Mouse (Mus musculus) gastrocnemius, postnatal 14 days (tissue): ENCODE measurements around the gene Plxna2. TPM values are rescaled to one million over a fixed set of nuclear protein-coding genes. Genes with fewer than 3 reads are reported as not detected.

Experiments used
- DNase-seq: peaks from one replicate; pipeline ENCODE4 v3.0.0; 2021; ENCODE audit warnings: mixed read lengths
- intact Hi-C: fragments of 180-260 bp; cut with DNase I; formaldehyde crosslinking; loops from one replicate; pipeline ENCODE4 v1.15.1; 2025; ENCODE audit warnings: low total_unique reads
- total RNA-seq, 2 experiments: library from RNA; stranded (reverse); gene quantifications; 2 replicates each; pipeline ENCODE4 v1.2.3; 2021

Plxna2 gene
- total RNA-seq, 2 experiments from 2014 or later, result 10.8 to 12.4 TPM

GRCm38 (mm10) chr1:194782325-194782724 is 164.3 kb downstream of the Plxna2 start:
- no peak for DNase-seq
- intact Hi-C loops, result no loop called here

GRCm38 (mm10) chr1:194787626-194788025 is 169.6 kb downstream of the Plxna2 start:
- intact Hi-C loops, result no loop called here

GRCm38 (mm10) chr1:194793226-194793924 is 175.4 kb downstream of the Plxna2 start:
- intact Hi-C loops, result no loop called here
- no peak for DNase-seq

More at GRCm38 (mm10) chr1:194787626-194788025, 169.6 kb downstream of the Plxna2 start:
- DNase-seq, result no peak

- intact Hi-C loops, result no loop called here
- no peak for DNase-seq
Observed at GRCm38 (mm10) chr1:194795316-194795715, 177.3 kb downstream of the Plxna2 start.

- no peak for DNase-seq
Observed at GRCm38 (mm10) chr1:194797843-194798242, 179.8 kb downstream of the Plxna2 start.

GRCm38 (mm10) chr1:194798511-194798910 is 180.5 kb downstream of the Plxna2 start:
- no peak for DNase-seq
- intact Hi-C loops, result no loop called here

More at GRCm38 (mm10) chr1:194797843-194798242, 179.8 kb downstream of the Plxna2 start:
- intact Hi-C loops, result no loop called here

- intact Hi-C loops, result loop anchor here (10.0 kb wide), 1 partner anchor 193 kb away; the partner anchor contains the start of gene Plxna2
- peak; percentile 43 for DNase-seq
Observed at GRCm38 (mm10) chr1:194808261-194808660, 190.2 kb downstream of the Plxna2 start.

GRCm38 (mm10) chr1:194808681-194809080 is 190.7 kb downstream of the Plxna2 start:
- intact Hi-C loops, result loop anchor here (10.0 kb wide), 1 partner anchor 194 kb away; the partner anchor contains the start of gene Plxna2
- no peak for DNase-seq

- no peak for DNase-seq
- intact Hi-C loops, result loop anchor here (10.0 kb wide), 1 partner anchor 195 kb away; the partner anchor contains the start of gene Plxna2
Observed at GRCm38 (mm10) chr1:194809600-194809999, 191.6 kb downstream of the Plxna2 start.

- intact Hi-C loops, result loop anchor here (10.0 kb wide), 1 partner anchor 49 kb away; no protein-coding TSS in a partner anchor
- no peak for DNase-seq
Observed at GRCm38 (mm10) chr1:194814187-194814586, 196.2 kb downstream of the Plxna2 start.

- DNase-seq, result no peak
- intact Hi-C loops, result loop anchor here (10.0 kb wide), 1 partner anchor 51 kb away; no protein-coding TSS in a partner anchor
Observed at GRCm38 (mm10) chr1:194815547-194815946, 197.5 kb downstream of the Plxna2 start.

- DNase-seq, result peak; percentile 76
- intact Hi-C loops, result loop anchor here (10.0 kb wide), 1 partner anchor 52 kb away; no protein-coding TSS in a partner anchor
Observed at GRCm38 (mm10) chr1:194816913-194817312, 198.9 kb downstream of the Plxna2 start.

- intact Hi-C loops, result no loop called here
- DNase-seq, result no peak
Observed at GRCm38 (mm10) chr1:194820953-194821352, 202.9 kb downstream of the Plxna2 start.

- no peak for DNase-seq
- intact Hi-C loops, result no loop called here
Observed at GRCm38 (mm10) chr1:194821721-194822120, 203.7 kb downstream of the Plxna2 start.

- intact Hi-C loops, result no loop called here
- no peak for DNase-seq
Observed at GRCm38 (mm10) chr1:194828316-194828715, 210.3 kb downstream of the Plxna2 start.

GRCm38 (mm10) chr1:194835238-194835637 is 217.2 kb downstream of the Plxna2 start:
- intact Hi-C loops, result no loop called here

GRCm38 (mm10) chr1:194836182-194836581 is 218.2 kb downstream of the Plxna2 start:
- intact Hi-C loops, result no loop called here
- DNase-seq, result peak; percentile 15

More at GRCm38 (mm10) chr1:194835238-194835637, 217.2 kb downstream of the Plxna2 start:
- peak; percentile 43 for DNase-seq

GRCm38 (mm10) chr1:194836671-194837070 is 218.7 kb downstream of the Plxna2 start:
- no peak for DNase-seq
- intact Hi-C loops, result no loop called here

- intact Hi-C loops, result no loop called here
- DNase-seq, result no peak
Observed at GRCm38 (mm10) chr1:194839230-194839910, 221.4 kb downstream of the Plxna2 start.

- intact Hi-C loops, result loop anchor here (5.0 kb wide), 1 partner anchor 119 kb away; no protein-coding TSS in a partner anchor
- no peak for DNase-seq
Observed at GRCm38 (mm10) chr1:194843020-194843419, 225.0 kb downstream of the Plxna2 start.
